Mouse (Mus musculus): ENCODE results near the gene Wdr83os. TPM values are rescaled to one million over a fixed set of nuclear protein-coding genes. Genes with fewer than 3 reads are reported as not detected.

Wdr83os gene
- 10 to 100 TPM; 40.8 to 45.3 (median 43.6) TPM for total RNA-seq (2022)

DNA sequence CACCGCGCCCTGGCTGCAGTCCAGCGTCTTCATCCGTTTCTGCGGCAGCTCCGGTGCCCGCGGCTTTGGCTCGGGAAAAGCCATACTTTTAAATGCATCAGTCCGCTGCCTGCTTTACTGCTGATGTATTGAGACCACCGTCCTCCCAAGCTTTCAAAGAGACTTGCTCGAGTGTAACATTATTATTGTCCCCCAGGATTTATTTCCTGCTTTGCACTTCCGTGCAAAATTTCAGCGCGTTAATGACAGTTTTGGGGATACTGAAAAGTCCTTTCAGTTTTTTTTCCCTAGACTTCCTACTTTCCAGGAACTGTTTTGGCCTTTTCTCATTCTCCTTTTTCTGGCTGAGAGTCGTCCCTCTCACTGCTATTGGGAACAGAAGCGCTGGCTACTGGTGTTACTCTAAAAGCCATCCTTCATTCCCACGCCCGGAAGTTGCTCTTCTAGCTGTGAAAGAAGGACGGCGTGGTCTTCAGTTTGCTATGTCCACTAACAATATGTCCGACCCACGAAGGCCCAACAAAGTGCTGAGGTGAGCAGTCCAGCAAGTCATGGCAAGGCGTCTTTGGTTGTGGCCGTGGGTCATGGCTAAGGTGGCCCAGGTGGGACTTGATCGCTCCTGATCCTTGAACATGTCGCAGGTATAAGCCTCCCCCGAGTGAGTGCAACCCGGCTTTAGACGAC is at the start of gene Wdr83os:
Gene Wdr83os (plus strand): TSS at position 209 of the 684 bp plus-strand sequence.
- peak; percentile 63 for DNase-seq (ENCODE audit: low spot score)

DNA sequence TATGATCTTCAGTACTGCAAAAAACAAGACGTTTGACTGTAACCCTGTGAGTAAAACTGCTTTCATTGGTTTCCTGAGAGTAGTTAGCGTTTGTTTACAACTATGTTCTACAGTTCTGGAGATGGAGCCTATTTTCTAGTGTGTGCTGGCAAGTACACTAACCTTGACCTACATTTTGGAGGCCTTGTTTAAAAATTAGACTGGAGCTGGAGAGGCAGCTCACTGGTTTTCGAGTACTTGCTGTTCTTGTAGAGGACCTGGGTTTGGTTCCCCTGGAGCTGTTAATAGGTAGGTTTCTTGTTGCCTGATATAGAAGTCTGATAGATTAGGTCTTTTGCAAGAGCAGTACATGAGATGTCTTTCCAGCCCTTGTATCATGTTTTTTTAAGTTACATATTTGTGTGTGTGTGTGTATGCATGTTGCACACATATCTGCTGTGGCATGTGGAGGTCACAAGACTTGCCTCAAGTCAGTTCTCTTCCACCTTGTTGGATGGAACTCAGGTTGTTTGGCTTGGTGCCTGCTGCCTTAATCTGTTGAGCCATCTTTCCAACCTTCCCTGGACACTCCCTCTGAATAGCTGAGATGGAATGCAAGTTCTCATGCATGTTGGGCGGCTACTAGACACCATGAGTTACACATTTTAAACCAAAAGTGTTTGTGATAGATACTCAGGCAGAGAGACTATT is 47.8 kb upstream of the Wdr83os start:
- no peak for DNase-seq (ENCODE audit: low spot score)

DNA sequence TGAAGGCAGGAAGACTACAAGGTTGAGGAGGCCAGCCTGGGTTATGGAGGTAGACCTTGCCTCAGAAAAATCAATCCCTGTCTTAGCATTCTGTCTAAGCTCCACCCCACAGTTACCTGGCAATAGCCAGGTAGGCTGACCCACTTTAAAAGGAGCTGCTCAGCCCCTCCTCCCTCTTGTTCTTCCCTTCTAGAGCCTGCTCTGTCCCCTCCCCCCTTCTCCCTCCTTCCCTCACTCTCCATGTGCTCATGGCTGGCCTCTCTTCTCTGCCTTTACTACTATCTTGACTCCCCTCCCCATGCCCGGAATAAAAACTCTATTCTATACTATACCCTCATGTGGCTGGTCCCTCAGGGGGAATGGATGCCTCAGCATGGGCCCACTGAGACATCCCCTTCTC is 46.7 kb upstream of the Wdr83os start:
- DNase-seq (ENCODE audit: low spot score): no peak

DNA sequence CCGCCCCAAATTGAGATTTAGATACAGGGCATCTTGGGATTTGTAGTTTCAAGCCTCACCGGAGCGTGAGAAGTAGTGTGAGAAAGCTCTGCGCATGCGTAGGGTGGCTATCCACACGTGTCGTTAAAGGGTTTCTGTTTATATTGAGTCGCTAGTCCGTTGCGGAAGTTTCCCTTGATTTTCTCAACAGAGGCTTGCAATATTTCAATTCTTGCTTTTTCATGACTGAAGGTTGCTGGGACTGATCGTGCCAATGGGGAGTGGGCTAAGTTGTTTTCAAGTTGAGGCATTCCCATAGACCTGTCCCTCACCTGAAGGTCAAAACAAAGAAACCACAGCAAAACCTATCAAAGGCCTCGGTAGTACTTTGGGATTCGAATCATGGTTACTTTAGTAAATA is 45.8 kb upstream of the Wdr83os start:
- DNase-seq (ENCODE audit: low spot score): no peak

DNA sequence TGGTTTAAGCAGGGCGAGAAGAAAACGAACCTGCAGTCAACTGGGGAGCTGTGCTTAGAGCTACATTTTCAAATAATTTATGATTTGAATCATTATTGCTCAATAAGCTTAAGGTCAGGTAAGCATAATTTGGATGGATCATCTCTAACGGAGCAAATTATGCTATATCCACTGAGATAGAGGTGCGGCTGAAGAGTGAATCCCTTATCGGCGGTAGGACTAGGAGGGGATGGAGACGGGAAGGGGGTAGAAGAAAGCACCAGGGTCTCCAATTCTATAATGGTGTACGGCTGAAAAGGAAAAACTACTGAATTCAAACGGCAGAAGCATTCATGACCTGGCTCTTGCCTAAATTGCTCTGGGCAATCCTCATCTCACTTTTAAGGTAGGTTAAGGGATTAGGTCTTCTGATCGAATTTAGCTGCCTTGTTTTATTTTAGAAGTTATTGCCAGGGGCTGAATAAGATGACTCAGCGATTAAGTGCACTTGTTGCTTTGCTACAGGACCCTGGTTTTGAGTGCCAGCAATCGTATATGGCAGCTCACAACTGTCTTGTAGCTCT is 45.3 kb upstream of the Wdr83os start:
- DNase-seq (ENCODE audit: low spot score): no peak

DNA sequence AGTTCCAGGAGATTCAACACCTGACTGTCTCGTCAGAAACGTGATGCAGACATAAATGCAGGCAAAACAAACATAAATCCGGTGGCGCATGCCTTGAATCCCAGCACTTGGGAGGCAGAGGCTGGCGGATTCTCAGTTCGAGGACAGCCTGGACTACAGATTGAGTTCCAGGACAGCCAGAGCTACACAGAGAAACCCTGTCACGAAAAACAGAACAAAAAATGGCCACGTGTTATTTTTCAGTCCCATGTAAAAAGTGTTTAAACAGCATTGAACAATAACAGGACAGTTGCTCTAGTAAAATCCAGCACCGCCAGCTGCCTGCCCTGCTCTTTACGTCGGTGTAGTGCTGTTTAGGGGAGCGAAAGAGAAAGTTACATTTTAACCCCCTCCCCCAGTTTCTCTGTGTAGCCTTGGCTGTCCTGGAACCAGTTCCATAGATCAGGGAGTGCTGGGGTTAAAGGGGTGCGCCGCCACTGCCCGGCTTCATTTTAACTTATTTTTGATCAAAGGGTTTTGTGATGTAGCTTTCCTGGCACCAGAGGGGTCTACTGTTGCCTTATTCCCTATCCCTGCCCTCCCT is 44.7 kb upstream of the Wdr83os start:
- DNase-seq (ENCODE audit: low spot score): no peak

DNA sequence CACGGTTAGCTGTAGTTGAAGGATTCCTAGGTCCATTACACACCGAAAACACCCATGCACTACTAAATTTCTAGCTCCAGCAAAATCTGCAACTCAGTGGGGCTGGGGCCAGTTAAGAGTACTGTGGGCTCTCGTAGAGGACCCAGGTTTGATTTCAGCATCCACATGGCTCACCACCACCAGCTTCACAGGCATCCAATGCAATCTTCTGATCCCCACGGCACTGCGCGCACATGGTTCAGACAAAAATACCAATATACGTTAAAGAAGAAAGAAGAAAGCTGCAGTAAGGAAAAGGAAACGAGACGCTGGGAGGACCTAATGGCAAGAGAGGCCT is 44.2 kb upstream of the Wdr83os start:
- DNase-seq (ENCODE audit: low spot score): no peak

DNA sequence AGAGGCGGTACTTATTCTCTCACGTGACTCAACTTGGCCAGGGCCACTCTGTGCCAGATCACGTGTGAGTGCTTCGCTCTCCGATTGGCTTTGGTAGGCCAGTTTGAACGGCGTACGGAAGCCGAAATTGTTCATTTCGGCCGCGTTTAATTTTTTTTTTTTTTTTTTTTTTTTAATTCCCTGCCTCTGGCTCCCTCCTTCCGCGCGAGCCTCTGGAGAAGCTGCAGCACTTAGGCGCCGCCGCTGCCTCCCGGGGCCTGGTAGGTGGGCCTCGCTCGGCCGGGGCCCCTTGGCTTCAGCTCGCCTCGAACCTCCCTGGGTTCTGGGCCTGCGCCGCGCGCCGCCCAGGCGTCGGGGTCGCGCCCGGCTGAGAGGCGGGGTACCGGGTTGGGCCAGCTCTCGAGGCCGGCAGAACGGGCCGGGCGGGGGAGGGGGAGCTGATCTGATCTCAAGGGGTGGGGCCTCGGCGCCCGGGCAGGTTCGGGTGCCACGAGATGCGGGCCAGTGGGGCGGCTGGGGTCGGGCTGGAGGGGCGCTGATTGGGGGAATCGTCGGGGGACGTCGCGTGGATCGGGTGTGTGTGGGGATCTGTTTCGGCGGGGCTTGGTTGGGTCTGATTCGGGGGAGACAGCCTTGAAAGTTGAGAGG is 43.7 kb upstream of the Wdr83os start, which contains the start of gene Tnpo2:
Gene Tnpo2 (plus strand): TSS at position 198 of the 648 bp plus-strand sequence.
- peak; percentile 93 for DNase-seq (ENCODE audit: low spot score)

DNA sequence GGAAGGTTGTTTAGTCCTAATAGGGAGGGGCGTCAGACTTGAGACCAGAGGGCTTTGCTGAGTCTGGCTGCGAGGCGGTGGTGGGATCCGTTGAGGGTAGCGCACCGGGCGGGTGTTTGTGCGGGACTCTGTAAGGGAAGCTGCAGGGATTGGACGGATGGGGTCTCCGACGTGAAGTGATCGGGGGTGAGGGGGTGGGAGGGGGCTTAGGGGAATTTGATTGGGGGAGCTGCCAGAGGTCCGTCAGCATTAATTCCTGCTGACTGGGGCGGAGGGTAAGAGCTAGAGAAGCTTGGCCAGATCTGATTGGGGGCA is 43.2 kb upstream of the Wdr83os start:
- no peak for DNase-seq (ENCODE audit: low spot score)

DNA sequence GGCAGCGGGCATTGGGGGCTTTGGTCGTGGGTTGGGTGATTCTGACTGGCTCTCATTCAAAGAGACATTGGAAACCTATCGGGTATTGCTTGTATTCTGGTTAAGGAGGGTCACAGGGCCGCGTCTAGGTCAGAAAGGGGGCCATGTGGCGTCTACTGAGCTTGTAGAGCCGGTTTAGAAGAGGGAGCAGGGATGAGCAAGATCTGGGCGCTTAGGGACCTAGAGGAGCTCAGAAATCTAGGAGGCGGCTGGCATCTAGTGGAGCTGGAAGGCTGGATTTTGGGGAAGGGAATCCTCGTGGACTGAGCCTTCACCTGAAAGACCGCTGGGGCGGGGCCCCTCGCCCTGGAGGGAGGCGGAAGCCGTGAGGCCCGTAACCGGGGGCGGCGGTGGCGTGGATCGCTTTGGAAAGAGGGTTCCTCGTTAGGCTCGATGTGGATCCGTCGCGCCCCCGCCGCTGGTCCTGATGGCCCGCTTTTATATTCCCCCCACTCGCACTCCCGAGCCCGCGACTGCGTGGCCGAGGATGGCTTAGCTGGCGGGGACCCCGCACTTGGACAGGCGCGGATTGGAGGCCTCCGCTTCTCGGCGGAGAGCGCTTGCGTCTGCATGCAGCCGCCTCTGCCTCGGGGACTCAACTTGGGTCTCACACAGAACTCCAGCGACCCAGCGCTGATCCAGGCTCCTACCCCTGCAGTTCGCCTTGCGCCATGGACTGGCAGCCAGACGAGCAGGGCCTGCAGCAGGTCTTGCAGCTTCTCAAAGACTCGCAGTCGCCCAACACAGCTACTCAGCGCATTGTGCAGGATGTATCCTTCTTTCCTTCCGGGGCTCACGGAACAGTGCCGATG is 42.6 kb upstream of the Wdr83os start:
- no peak for DNase-seq (ENCODE audit: low spot score)

DNA sequence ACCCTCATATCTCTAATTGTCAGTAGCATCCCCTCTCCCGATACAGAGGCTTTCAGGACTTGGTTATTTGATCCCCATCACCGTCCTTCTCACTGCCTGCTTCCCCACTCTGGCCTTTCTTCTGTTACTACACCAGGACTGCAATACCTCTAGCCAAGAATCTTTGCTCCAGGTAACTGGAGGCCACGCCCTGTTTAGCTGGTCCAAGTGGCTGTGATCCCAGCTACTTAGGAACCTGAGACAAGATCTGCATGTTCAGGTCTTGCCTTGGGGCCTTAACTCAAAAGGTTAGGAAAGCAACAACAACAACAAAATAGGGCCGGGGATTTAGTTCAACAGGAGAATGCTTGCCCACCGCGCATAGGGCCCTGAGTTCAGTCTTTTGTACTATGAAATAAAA is 36.9 kb upstream of the Wdr83os start:
- no peak for DNase-seq (ENCODE audit: low spot score)

DNA sequence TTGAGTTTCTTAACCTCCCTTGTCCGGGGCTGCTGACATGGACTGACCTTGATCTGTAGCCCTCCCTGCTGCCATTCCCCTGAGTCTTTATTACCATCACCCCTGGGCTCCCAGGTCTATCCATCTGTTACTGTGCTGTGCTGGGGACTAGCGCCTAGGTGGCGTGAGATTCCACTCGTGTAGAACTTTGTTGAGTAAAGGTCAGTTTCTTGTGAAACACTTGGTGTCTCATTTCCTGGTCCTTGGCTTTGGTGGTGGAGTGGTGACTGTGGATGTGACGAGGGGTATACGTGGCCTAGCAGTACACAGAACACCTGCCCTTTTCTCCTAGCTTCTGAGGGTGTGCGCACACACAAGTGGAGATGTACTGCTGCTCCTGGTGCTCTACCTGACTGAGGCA is 23.2 kb upstream of the Wdr83os start:
- DNase-seq (ENCODE audit: low spot score): no peak

DNA sequence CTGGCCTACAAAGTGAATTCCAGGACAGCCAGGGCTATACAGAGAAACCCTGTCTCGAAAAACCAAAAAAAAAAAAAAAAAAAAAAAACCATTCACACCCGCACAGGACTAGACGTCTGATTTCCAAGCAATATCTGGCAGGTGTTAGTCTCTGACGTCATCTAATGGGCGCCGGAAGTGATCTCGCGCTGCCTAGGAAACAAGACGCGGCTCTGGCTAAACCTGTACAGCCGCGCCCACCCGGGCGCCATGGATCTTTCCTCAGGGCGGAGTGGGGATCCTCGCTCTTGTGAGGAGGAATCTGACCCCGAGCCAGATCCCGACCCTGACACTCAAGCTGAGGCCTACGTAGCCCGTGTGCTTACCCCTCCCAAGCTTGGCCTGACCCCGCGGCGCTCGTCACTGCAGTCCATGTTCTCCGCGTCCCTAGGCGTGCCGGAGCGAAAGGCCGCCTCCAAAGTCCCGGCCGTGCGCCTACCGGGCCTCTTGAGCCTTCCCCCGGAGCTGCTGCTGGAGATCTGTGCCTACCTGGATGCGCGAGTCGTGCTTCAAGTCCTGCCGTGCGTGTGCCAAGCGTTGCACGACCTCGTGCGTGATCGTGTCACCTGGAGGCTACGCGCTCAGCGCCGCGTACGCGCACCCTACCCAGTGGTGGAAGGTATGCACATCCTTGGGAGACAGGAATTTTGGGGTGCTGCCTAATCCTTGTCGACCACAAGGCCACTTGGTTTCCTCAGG is 20.5 kb upstream of the Wdr83os start, which contains the start of gene Fbxw9:
Gene Fbxw9 (plus strand): TSS at position 177 of the 738 bp plus-strand sequence.
- DNase-seq (ENCODE audit: low spot score): peak; percentile 91

DNA sequence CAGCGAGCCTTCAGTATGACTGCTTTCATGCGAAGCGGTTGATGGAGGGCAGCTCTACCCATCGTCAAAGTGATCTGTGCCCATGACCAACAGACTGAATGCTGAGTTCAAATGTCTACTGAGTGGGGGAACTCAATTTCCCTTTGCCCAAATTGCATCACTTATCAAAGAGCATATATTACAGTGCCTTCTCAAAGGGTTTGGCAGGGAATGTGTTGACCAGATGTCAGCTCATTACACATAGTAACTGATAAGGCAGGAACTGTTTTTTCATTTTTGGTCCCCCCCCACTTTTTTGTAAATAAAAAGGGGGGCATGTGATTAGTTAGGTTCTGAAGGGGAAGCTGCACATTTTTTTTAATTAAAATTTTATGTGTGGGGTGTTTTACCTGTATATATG is 17.9 kb upstream of the Wdr83os start:
- no peak for DNase-seq (ENCODE audit: low spot score)

DNA sequence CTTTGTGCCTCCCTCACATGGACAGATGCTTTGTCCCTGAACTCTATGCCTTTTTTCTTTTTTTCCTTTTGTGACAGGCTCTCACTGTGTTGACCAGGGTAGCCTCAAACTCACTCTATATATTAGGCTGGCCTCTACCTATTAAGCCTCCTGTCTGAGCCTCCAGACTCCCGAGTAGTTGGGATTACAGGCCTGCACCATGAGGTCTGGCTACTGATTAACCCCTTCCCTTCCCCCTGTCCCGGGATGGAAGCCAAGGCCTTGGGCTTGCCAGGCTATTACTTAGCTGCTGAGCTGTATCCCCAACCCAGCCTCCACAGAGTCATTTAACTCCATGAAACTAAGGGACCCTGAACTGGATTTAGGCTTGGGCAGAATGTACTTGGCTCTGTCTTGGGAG is 15.3 kb upstream of the Wdr83os start:
- DNase-seq (ENCODE audit: low spot score): no peak

DNA sequence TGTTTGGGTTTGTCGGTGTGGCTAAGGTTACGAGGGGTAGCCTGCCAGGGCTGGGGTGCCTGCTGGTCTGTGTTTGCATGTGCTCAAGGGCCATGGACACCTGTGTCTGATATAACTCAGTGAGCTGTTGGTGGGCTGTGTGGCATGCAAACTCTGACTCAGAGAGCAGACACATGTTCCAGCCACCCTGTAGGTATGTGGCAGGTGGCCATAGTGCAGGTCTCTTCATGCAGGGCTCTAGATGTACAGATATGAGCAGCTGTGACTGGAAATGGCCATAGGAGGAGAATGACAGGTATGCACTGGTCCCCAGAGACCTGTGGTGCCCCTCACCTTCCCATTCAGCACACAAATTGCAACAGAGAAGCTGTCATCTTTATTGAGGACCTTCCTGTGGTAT is 13.4 kb upstream of the Wdr83os start:
- no peak for DNase-seq (ENCODE audit: low spot score)

DNA sequence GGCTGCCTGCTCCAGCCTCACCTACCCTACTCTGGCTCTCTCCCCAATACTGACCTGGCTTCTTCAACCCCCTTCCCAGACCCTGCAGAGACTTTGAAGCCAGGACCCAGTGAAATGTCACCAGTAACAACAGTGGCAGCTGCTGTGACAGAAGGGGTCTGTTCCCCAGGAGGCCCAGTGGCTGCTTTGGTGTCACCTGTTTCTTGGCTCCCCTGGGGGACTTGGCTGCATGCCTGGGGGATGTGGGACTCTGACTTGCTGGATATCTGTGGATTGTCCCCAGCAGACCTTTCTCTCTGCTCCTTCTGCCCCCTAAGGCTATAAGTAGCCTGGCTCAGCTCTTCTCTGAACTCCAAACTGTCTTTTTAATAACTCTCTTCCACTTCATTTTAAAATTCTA is 12.6 kb upstream of the Wdr83os start, which contains the start of gene Gm5741:
Gene Gm5741 (minus strand): TSS at position 1 of the 400 bp plus-strand sequence.
- DNase-seq (ENCODE audit: low spot score): no peak

DNA sequence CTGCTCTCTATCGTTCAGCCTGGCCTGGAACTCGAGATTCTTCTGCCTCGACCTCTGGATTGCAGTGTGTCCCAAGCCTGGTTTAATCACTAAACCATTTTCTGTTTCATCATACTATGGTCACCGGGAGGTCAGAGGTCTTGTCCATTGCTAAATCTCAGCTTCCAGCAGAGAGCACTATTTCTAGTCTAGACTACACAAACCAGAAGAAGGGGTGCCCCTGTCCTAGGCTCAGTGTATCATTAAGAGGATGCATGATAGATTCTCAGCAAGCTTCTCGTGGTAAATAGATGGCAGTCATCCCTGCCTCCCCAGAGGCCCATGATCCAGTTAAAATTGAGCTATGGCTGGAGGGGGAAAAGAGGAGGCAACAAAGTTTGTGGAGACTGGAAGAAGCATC is 9.5 kb upstream of the Wdr83os start:
- no peak for DNase-seq (ENCODE audit: low spot score)

DNA sequence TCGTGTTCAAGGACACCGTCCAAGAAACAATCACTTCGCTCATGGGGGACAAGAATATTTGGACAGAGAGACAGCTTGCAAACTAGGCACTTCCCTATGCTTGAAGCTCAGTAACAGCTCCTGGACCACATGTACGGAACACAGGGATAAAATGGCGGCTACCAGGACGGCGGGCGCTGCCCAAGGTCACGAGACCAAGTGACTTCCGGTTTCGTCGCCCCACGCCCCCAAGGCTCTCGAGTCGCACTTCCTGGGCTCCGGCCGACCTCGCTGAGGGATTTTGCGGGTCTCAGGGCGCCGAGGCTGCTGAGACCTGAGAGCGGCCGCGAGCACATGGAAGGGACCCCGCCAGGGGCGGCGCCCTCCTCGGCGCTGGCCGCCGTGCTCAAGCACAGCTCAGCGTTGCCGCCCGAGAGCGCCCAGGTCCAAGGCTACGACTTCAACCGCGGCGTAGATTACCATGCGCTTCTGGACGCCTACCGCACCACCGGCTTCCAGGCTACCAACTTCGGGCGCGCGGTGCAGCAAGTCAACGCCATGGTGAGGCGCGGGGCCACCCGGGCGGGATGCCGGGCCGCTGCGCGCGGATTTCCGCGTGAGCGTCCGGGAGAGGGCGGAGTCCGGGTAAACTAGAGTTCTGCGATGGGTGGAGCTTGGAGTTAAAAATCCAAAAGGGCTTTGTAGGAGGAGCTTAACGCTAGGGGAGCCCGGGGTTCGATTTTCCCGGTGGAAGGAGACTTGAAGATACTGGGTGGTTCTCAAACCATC is 8.8 kb upstream of the Wdr83os start, which contains the start of gene Dhps:
Gene Dhps (plus strand): TSS at position 244 of the 768 bp plus-strand sequence.
- peak; percentile 92 for DNase-seq (ENCODE audit: low spot score)
